Mouse (Mus musculus): Measurements from ENCODE around the gene Akap6. TPM values are rescaled to one million over a fixed set of nuclear protein-coding genes. Genes with fewer than 3 reads are reported as not detected.
A peak's percentile ranks its signal among the peaks of the same experiment; 100 is the strongest.

Gene Akap6
- polyA plus RNA-seq, 1 experiment from 2014 or later: 23.6 TPM

GRCm38 (mm10) chr12:52824774-52825173, 125.6 kb downstream of the Akap6 start:
- peaks cover 2% of the 10 kb centered on the region; the same call in 1 of the 2 replicates for H3K36me3 ChIP-seq (ENCODE audit: control insufficient read depth, insufficient read depth, low read length)
- H3K27me3 ChIP-seq (ENCODE audit: control insufficient read depth, insufficient read depth, low read depth, low read length): no peaks in the 10 kb centered on the region
- WGBS: 90% methylated on average over 5 of the region's 5 CpGs
- no peak overlapping the region for H3K9ac ChIP-seq (ENCODE audit: low read depth, low read length)
- H3K4me1 ChIP-seq (ENCODE audit: control insufficient read depth, insufficient read depth, low read length): no peaks in the 10 kb centered on the region
- no peak for ATAC-seq
- H3K27ac ChIP-seq (ENCODE audit: low read length): no peak overlapping the region
- H3K4me2 ChIP-seq (ENCODE audit: low read length): no peak overlapping the region
- H3K4me3 ChIP-seq (ENCODE audit: low read depth, low read length): no peak overlapping the region
- no peaks in the 10 kb centered on the region for H3K9me3 ChIP-seq (replicated peaks; ENCODE audit: control insufficient read depth, low read length, poor library complexity, severe bottlenecking)

- no peaks in the 10 kb centered on the region for H3K36me3 ChIP-seq (ENCODE audit: control insufficient read depth, insufficient read depth, low read length)
- no peak overlapping the region for H3K27ac ChIP-seq (ENCODE audit: low read length)
- no peak for ATAC-seq
- no peak overlapping the region for H3K9ac ChIP-seq (ENCODE audit: low read depth, low read length)
- H3K4me3 ChIP-seq (ENCODE audit: low read depth, low read length): no peak overlapping the region
- no peaks in the 10 kb centered on the region for H3K9me3 ChIP-seq (replicated peaks; ENCODE audit: control insufficient read depth, low read length, poor library complexity, severe bottlenecking)
- H3K4me1 ChIP-seq (ENCODE audit: control insufficient read depth, insufficient read depth, low read length): peaks cover 12% of the 10 kb centered on the region
- no peak overlapping the region for H3K4me2 ChIP-seq (ENCODE audit: low read length)
- no peaks in the 10 kb centered on the region for H3K27me3 ChIP-seq (ENCODE audit: control insufficient read depth, insufficient read depth, low read depth, low read length)
- WGBS: 86% methylated on average over 14 of the region's 14 CpGs
Measured at GRCm38 (mm10) chr12:52828944-52829736, 130.0 kb downstream of the Akap6 start.

- H3K4me2 ChIP-seq (ENCODE audit: low read length): peak overlapping the region; percentile 37
- H3K9ac ChIP-seq (ENCODE audit: low read depth, low read length): no peak overlapping the region
- H3K36me3 ChIP-seq (ENCODE audit: control insufficient read depth, insufficient read depth, low read length): no peaks in the 10 kb centered on the region
- no peaks in the 10 kb centered on the region for H3K27me3 ChIP-seq (ENCODE audit: control insufficient read depth, insufficient read depth, low read depth, low read length)
- H3K9me3 ChIP-seq (replicated peaks; ENCODE audit: control insufficient read depth, low read length, poor library complexity, severe bottlenecking): no peaks in the 10 kb centered on the region
- peaks cover 34% of the 10 kb centered on the region for H3K4me1 ChIP-seq (ENCODE audit: control insufficient read depth, insufficient read depth, low read length)
- peak overlapping the region; percentile 40; the same call in 1 of the 2 replicates for H3K27ac ChIP-seq (ENCODE audit: low read length)
- WGBS: 15% methylated on average over 9 of the region's 9 CpGs
- ATAC-seq: 0 out of 2 replicates have a peak, but pooled peaks have one; percentile 34
- no peak overlapping the region for H3K4me3 ChIP-seq (ENCODE audit: low read depth, low read length)
Measured at GRCm38 (mm10) chr12:52831782-52832181, 132.6 kb downstream of the Akap6 start.

GRCm38 (mm10) chr12:52832230-52832629, 133.0 kb downstream of the Akap6 start:
- Histone ChIP-seq H3K27ac (ENCODE audit: low read length) (no peak overlapping the region), H3K4me1 (ENCODE audit: control insufficient read depth, insufficient read depth, low read length) (peaks cover 34% of the 10 kb centered on the region), H3K4me2 (ENCODE audit: low read length) (no peak overlapping the region), H3K4me3 (ENCODE audit: low read depth, low read length) (no peak overlapping the region), H3K27me3 (ENCODE audit: control insufficient read depth, insufficient read depth, low read depth, low read length) (no peaks in the 10 kb centered on the region), H3K9me3 (replicated peaks; ENCODE audit: control insufficient read depth, low read length, poor library complexity, severe bottlenecking) (no peaks in the 10 kb centered on the region), H3K36me3 (ENCODE audit: control insufficient read depth, insufficient read depth, low read length) (no peaks in the 10 kb centered on the region), H3K9ac (ENCODE audit: low read depth, low read length) (no peak overlapping the region)
- WGBS: 4% methylated on average over 4 of the region's 4 CpGs
- ATAC-seq: no peak; the same call in 1 of the 2 replicates

GRCm38 (mm10) chr12:52833141-52833540, 134.0 kb downstream of the Akap6 start:
- Histone ChIP-seq H3K9ac (ENCODE audit: low read depth, low read length) (no peak overlapping the region), H3K27ac (ENCODE audit: low read length) (no peak overlapping the region), H3K4me3 (ENCODE audit: low read depth, low read length) (no peak overlapping the region), H3K36me3 (ENCODE audit: control insufficient read depth, insufficient read depth, low read length) (no peaks in the 10 kb centered on the region), H3K4me2 (ENCODE audit: low read length) (no peak overlapping the region), H3K4me1 (ENCODE audit: control insufficient read depth, insufficient read depth, low read length) (peaks cover 34% of the 10 kb centered on the region), H3K27me3 (ENCODE audit: control insufficient read depth, insufficient read depth, low read depth, low read length) (no peaks in the 10 kb centered on the region), H3K9me3 (replicated peaks; ENCODE audit: control insufficient read depth, low read length, poor library complexity, severe bottlenecking) (no peaks in the 10 kb centered on the region)
- ATAC-seq: no peak
- WGBS: 51% methylated on average over 6 of the region's 6 CpGs

GRCm38 (mm10) chr12:52834074-52834473, 134.9 kb downstream of the Akap6 start:
- 0 out of 2 replicates have a peak overlapping the region, but pooled peaks have one; percentile 56 for H3K27ac ChIP-seq (ENCODE audit: low read length)

GRCm38 (mm10) chr12:52834781-52835279, 135.6 kb downstream of the Akap6 start:
- 23% methylated on average over 6 of the region's 6 CpGs for WGBS
- H3K27ac ChIP-seq (ENCODE audit: low read length): peak overlapping the region; percentile 56
- H3K4me2 ChIP-seq (ENCODE audit: low read length): no peak overlapping the region
- H3K9ac ChIP-seq (ENCODE audit: low read depth, low read length): peak overlapping the region; percentile 7; the same call in 1 of the 2 replicates
- no peaks in the 10 kb centered on the region for H3K27me3 ChIP-seq (ENCODE audit: control insufficient read depth, insufficient read depth, low read depth, low read length)
- no peak for ATAC-seq
- peaks cover 34% of the 10 kb centered on the region for H3K4me1 ChIP-seq (ENCODE audit: control insufficient read depth, insufficient read depth, low read length)
- H3K4me3 ChIP-seq (ENCODE audit: low read depth, low read length): no peak overlapping the region
- no peaks in the 10 kb centered on the region for H3K36me3 ChIP-seq (ENCODE audit: control insufficient read depth, insufficient read depth, low read length)
- H3K9me3 ChIP-seq (replicated peaks; ENCODE audit: control insufficient read depth, low read length, poor library complexity, severe bottlenecking): no peaks in the 10 kb centered on the region

More at GRCm38 (mm10) chr12:52834074-52834473, 134.9 kb downstream of the Akap6 start:
- ATAC-seq: no peak
- H3K4me2 ChIP-seq (ENCODE audit: low read length): no peak overlapping the region
- no peak overlapping the region for H3K4me3 ChIP-seq (ENCODE audit: low read depth, low read length)
- H3K9ac ChIP-seq (ENCODE audit: low read depth, low read length): no peak overlapping the region
- no peaks in the 10 kb centered on the region for H3K36me3 ChIP-seq (ENCODE audit: control insufficient read depth, insufficient read depth, low read length)
- no peaks in the 10 kb centered on the region for H3K9me3 ChIP-seq (replicated peaks; ENCODE audit: control insufficient read depth, low read length, poor library complexity, severe bottlenecking)
- H3K27me3 ChIP-seq (ENCODE audit: control insufficient read depth, insufficient read depth, low read depth, low read length): no peaks in the 10 kb centered on the region
- H3K4me1 ChIP-seq (ENCODE audit: control insufficient read depth, insufficient read depth, low read length): peaks cover 34% of the 10 kb centered on the region
- WGBS: 18% methylated on average over 10 of the region's 10 CpGs

GRCm38 (mm10) chr12:52835291-52835742, 136.1 kb downstream of the Akap6 start:
- WGBS: 8% methylated on average over 6 of the region's 6 CpGs
- no peak overlapping the region for H3K4me2 ChIP-seq (ENCODE audit: low read length)
- H3K9ac ChIP-seq (ENCODE audit: low read depth, low read length): no peak overlapping the region
- H3K4me1 ChIP-seq (ENCODE audit: control insufficient read depth, insufficient read depth, low read length): peaks cover 34% of the 10 kb centered on the region
- no peak overlapping the region for H3K4me3 ChIP-seq (ENCODE audit: low read depth, low read length)
- ATAC-seq: peak; percentile 52; the same call in 1 of the 2 replicates
- no peaks in the 10 kb centered on the region for H3K9me3 ChIP-seq (replicated peaks; ENCODE audit: control insufficient read depth, low read length, poor library complexity, severe bottlenecking)
- H3K36me3 ChIP-seq (ENCODE audit: control insufficient read depth, insufficient read depth, low read length): no peaks in the 10 kb centered on the region
- peak overlapping the region; percentile 56 for H3K27ac ChIP-seq (ENCODE audit: low read length)
- H3K27me3 ChIP-seq (ENCODE audit: control insufficient read depth, insufficient read depth, low read depth, low read length): no peaks in the 10 kb centered on the region
